Mouse (Mus musculus) heart, embryonic 14.5 days (tissue): ENCODE measurements at regions not wholly inside any gene's neighbourhood (a gene's known extent, or its start where the extent isn't known, plus 50 kb on each side); places are given as distances from the start of the nearest gene placed in this dataset.

Experiments used
- ATAC-seq: fragments of 200-750 bp; cut with Nextera tagmentation; 2 replicates; pipeline ENCODE4 v1.8.0; 2017; ENCODE audit warnings: low read depth, moderate TSS enrichment; ENCODE audit not compliant: insufficient number of reproducible peaks, insufficient read depth, low FRiP score
- H3K27ac ChIP-seq, 2 experiments: fragments of 200-500 bp in 1 of 2; fragments of 300-500 bp in 1 of 2; sonication (generic) in 1 of 2; replicated peaks in 1 of 2; 2 replicates each; pipeline ENCODE4 v1.5.1; 2012 to 2014; ENCODE audit warnings: low read depth in 2 of 2, low read length in 2 of 2, control low read depth in 1 of 2, mild to moderate bottlenecking in 1 of 2, mixed read lengths in 1 of 2; ENCODE audit not compliant: control insufficient read depth in 1 of 2, insufficient read depth in 1 of 2
- H3K27me3 ChIP-seq: fragments of 300-500 bp; sonication (generic); 2 replicates; pipeline ENCODE4 v1.6.1; 2014; ENCODE audit warnings: mild to moderate bottlenecking, low read length, control low read depth; ENCODE audit not compliant: control insufficient read depth, insufficient read depth
- H3K36me3 ChIP-seq: fragments of 300-500 bp; sonication (generic); 2 replicates; pipeline ENCODE4 v1.6.1; 2014; ENCODE audit warnings: mild to moderate bottlenecking, control low read depth, low read length, mixed read lengths; ENCODE audit not compliant: control insufficient read depth, insufficient read depth
- H3K4me1 ChIP-seq, 2 experiments: fragments of 200-500 bp in 1 of 2; fragments of 300-500 bp in 1 of 2; sonication (generic) in 1 of 2; 2 replicates each; pipeline ENCODE4 v1.6.1; 2012 to 2014; ENCODE audit warnings: low read length in 2 of 2, control low read depth in 1 of 2, mixed read lengths in 1 of 2; ENCODE audit not compliant: control insufficient read depth in 2 of 2, insufficient read depth in 2 of 2
- H3K4me2 ChIP-seq: fragments of 300-500 bp; sonication (generic); 2 replicates; pipeline ENCODE4 v1.6.1; 2014; ENCODE audit warnings: mild to moderate bottlenecking, low read length
- H3K4me3 ChIP-seq, 2 experiments: fragments of 200-500 bp in 1 of 2; fragments of 300-500 bp in 1 of 2; sonication (generic) in 1 of 2; 2 replicates each; pipeline ENCODE4 v1.5.1; 2012 to 2014; ENCODE audit warnings: low read length in 2 of 2, mild to moderate bottlenecking in 2 of 2, control low read depth in 1 of 2, low read depth in 1 of 2, moderate library complexity in 1 of 2; ENCODE audit not compliant: control insufficient read depth in 1 of 2, insufficient read depth in 1 of 2
- H3K9ac ChIP-seq: fragments of 300-500 bp; sonication (generic); 2 replicates; pipeline ENCODE4 v1.6.1; 2014; ENCODE audit warnings: mild to moderate bottlenecking, low read length
- H3K9me3 ChIP-seq: fragments of 300-500 bp; sonication (generic); 2 replicates; pipeline ENCODE4 v1.6.1; 2016; ENCODE audit warnings: low read length, control low read depth; ENCODE audit not compliant: control insufficient read depth
- WGBS: fragments of 180-500 bp; shearing (Covaris S2); extraction: QIAGEN DNeasy Blood & Tissue Kit; methylation state at CpG from one replicate; pipeline ENCODE4 v1.1.7; 2014; 5-methylcytosine and 5-hydroxymethylcytosine counted together

- 56% methylated on average over 3 of the region's 3 CpGs for WGBS
- H3K4me2 ChIP-seq, result no peak overlapping the region
- no peak overlapping the region for H3K9ac ChIP-seq
- H3K9me3 ChIP-seq, result no peaks in the 10 kb centered on the region
- ATAC-seq, result no peak
- H3K36me3 ChIP-seq, result no peaks in the 10 kb centered on the region
- H3K4me3 ChIP-seq, result no peak overlapping the region
- H3K4me1 ChIP-seq, result no peaks in the 10 kb centered on the region
- no peak overlapping the region for H3K27ac ChIP-seq
- no peaks in the 10 kb centered on the region for H3K27me3 ChIP-seq
Observed at GRCm38 (mm10) chr4:35417866-35418265, 191.9 kb upstream of the C9orf72 start.

GRCm38 (mm10) chr4:35413488-35413887 is 187.5 kb upstream of the C9orf72 start:
- ATAC-seq, result no peak
- H3K9me3 ChIP-seq, result no peaks in the 10 kb centered on the region
- H3K27ac ChIP-seq, result no peak overlapping the region
- no peak overlapping the region for H3K9ac ChIP-seq
- no peak overlapping the region for H3K4me2 ChIP-seq
- H3K27me3 ChIP-seq, result no peaks in the 10 kb centered on the region
- 73% methylated on average over 3 of the region's 3 CpGs for WGBS
- no peaks in the 10 kb centered on the region for H3K4me1 ChIP-seq
- H3K4me3 ChIP-seq, result no peak overlapping the region
- H3K36me3 ChIP-seq, result no peaks in the 10 kb centered on the region

GRCm38 (mm10) chr4:35405301-35406006 is 179.5 kb upstream of the C9orf72 start:
- 85% methylated on average over 7 of the region's 7 CpGs for WGBS
- no peaks in the 10 kb centered on the region for H3K27me3 ChIP-seq
- H3K9ac ChIP-seq, result no peak overlapping the region
- no peaks in the 10 kb centered on the region for H3K9me3 ChIP-seq
- no peak overlapping the region for H3K4me3 ChIP-seq
- no peaks in the 10 kb centered on the region for H3K36me3 ChIP-seq
- H3K27ac ChIP-seq, result no peak overlapping the region
- no peak for ATAC-seq
- no peak overlapping the region for H3K4me2 ChIP-seq
- H3K4me1 ChIP-seq, result no peaks in the 10 kb centered on the region

- 71% methylated on average over 2 of the region's 2 CpGs for WGBS
- no peak for ATAC-seq
Observed at GRCm38 (mm10) chr4:35404068-35404467, 178.1 kb upstream of the C9orf72 start.

GRCm38 (mm10) chr4:35403594-35403993 is 177.6 kb upstream of the C9orf72 start:
- H3K27me3 ChIP-seq, result no peaks in the 10 kb centered on the region
- no peak overlapping the region for H3K4me3 ChIP-seq
- WGBS, result 79% methylated on average over 6 of the region's 6 CpGs
- H3K4me1 ChIP-seq, result no peaks in the 10 kb centered on the region
- H3K9ac ChIP-seq, result no peak overlapping the region
- no peaks in the 10 kb centered on the region for H3K36me3 ChIP-seq
- H3K4me2 ChIP-seq, result no peak overlapping the region
- no peak overlapping the region for H3K27ac ChIP-seq
- ATAC-seq, result no peak
- no peaks in the 10 kb centered on the region for H3K9me3 ChIP-seq

More at GRCm38 (mm10) chr4:35404068-35404467, 178.1 kb upstream of the C9orf72 start:
- Histone ChIP-seq H3K9me3 (no peaks in the 10 kb centered on the region), H3K36me3 (no peaks in the 10 kb centered on the region), H3K4me2 (no peak overlapping the region), H3K27me3 (no peaks in the 10 kb centered on the region), H3K27ac (no peak overlapping the region), H3K9ac (no peak overlapping the region), H3K4me3 (no peak overlapping the region), H3K4me1 (no peaks in the 10 kb centered on the region)

GRCm38 (mm10) chr4:35402376-35403133 is 176.6 kb upstream of the C9orf72 start:
- Histone ChIP-seq H3K9ac (no peak overlapping the region), H3K4me2 (no peak overlapping the region), H3K27ac (no peak overlapping the region), H3K9me3 (no peaks in the 10 kb centered on the region), H3K27me3 (no peaks in the 10 kb centered on the region), H3K4me1 (no peaks in the 10 kb centered on the region), H3K36me3 (no peaks in the 10 kb centered on the region), H3K4me3 (no peak overlapping the region)
- ATAC-seq, result no peak
- WGBS, result 80% methylated on average over 9 of the region's 9 CpGs

- no peak overlapping the region for H3K4me3 ChIP-seq
- 67% methylated on average over 4 of the region's 4 CpGs for WGBS
- no peaks in the 10 kb centered on the region for H3K27me3 ChIP-seq
Observed at GRCm38 (mm10) chr4:35401783-35402182, 175.8 kb upstream of the C9orf72 start.

More at GRCm38 (mm10) chr4:35401783-35402182, 175.8 kb upstream of the C9orf72 start:
- H3K36me3 ChIP-seq, result no peaks in the 10 kb centered on the region
- ATAC-seq, result no peak
- no peak overlapping the region for H3K4me2 ChIP-seq
- H3K9ac ChIP-seq, result no peak overlapping the region
- H3K27ac ChIP-seq, result no peak overlapping the region
- no peaks in the 10 kb centered on the region for H3K4me1 ChIP-seq
- no peaks in the 10 kb centered on the region for H3K9me3 ChIP-seq
